Mouse (Mus musculus): ENCODE data around the gene Slc25a45.

DNA sequence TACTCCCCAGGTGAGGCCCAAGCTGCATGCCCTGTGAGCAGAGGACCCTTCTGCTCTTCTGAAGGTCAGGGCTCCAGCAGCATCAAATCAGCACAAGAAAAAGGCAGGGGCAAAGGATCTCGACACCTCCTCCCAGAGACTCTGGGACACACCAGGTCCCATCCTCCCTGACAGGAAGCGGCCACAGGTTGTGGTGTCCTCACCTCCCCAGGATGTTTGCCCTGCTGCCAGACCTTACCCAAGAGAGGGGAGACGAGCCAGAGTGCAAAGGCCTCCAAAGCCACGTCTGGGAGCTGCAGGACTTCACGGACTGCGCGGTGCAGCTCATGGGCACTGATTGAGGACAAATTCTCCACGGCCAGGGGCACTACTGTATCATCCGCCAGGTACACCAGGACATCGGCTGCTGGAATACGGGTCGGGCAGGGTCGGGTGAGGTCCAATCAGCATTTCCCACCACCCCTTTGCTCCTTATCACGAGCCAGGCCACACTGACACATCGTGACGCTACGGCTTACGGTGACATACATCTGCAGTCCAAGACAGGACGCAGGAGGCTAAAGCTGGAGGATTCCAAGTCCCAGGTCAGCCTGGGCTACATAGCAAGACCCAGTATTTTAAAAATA, 4.6 kb upstream of the Slc25a45 start:
- TF ChIP-seq POLR2A (IDR thresholded peaks at IDR 0.05; ENCODE audit: control insufficient read depth, low read depth, low read length) (no peak), CTCF (IDR thresholded peaks at IDR 0.05; ENCODE audit: control insufficient read depth, insufficient read depth, insufficient replicate concordance, low read depth, low read length) (no peak)
